Mouse (Mus musculus) intestine, embryonic 16.5 days (tissue): ENCODE measurements at regions not wholly inside any gene's neighbourhood (a gene's known extent, or its start where the extent isn't known, plus 50 kb on each side); places are given as distances from the start of the nearest gene placed in this dataset.

Source experiments
- ATAC-seq: fragments of 200-750 bp; cut with Nextera tagmentation; 2 replicates; pipeline ENCODE4 v1.8.0; 2017; ENCODE audit warnings: moderate TSS enrichment, moderate library complexity
- H3K27ac ChIP-seq: fragments of 300-500 bp; sonication (generic); 2 replicates; pipeline ENCODE4 v1.5.1; 2014; ENCODE audit warnings: mild to moderate bottlenecking, low read length
- H3K27me3 ChIP-seq: fragments of 300-500 bp; sonication (generic); replicated peaks from 2 replicates; pipeline ENCODE4 v1.6.1; 2014; ENCODE audit warnings: low read length, control low read depth, mixed read lengths; ENCODE audit not compliant: control insufficient read depth, insufficient read depth
- H3K36me3 ChIP-seq: fragments of 300-500 bp; sonication (generic); 2 replicates; pipeline ENCODE4 v1.6.1; 2014; ENCODE audit warnings: low read length, control low read depth; ENCODE audit not compliant: control insufficient read depth, insufficient read depth
- H3K4me1 ChIP-seq: fragments of 300-500 bp; sonication (generic); 2 replicates; pipeline ENCODE4 v1.6.1; 2014; ENCODE audit warnings: low read length, control low read depth, mixed read lengths; ENCODE audit not compliant: control insufficient read depth, insufficient read depth
- H3K4me2 ChIP-seq: fragments of 300-500 bp; sonication (generic); 2 replicates; pipeline ENCODE4 v1.6.1; 2014; ENCODE audit warnings: low read depth, low read length, control low read depth
- H3K4me3 ChIP-seq: fragments of 300-500 bp; sonication (generic); 2 replicates; pipeline ENCODE4 v1.5.1; 2014; ENCODE audit warnings: mild to moderate bottlenecking, low read length
- H3K9ac ChIP-seq: fragments of 300-500 bp; sonication (generic); 2 replicates; pipeline ENCODE4 v1.6.1; 2014; ENCODE audit warnings: low read depth, low read length
- H3K9me3 ChIP-seq: fragments of 300-500 bp; sonication (generic); 2 replicates; pipeline ENCODE4 v1.6.1; 2016; ENCODE audit warnings: low read length, control low read depth; ENCODE audit not compliant: control insufficient read depth
- WGBS: fragments of 180-500 bp; shearing (Covaris S2); extraction: QIAGEN DNeasy Blood & Tissue Kit; methylation state at CpG from one replicate; pipeline ENCODE4 v1.1.7; 2014; 5-methylcytosine and 5-hydroxymethylcytosine counted together

DNA sequence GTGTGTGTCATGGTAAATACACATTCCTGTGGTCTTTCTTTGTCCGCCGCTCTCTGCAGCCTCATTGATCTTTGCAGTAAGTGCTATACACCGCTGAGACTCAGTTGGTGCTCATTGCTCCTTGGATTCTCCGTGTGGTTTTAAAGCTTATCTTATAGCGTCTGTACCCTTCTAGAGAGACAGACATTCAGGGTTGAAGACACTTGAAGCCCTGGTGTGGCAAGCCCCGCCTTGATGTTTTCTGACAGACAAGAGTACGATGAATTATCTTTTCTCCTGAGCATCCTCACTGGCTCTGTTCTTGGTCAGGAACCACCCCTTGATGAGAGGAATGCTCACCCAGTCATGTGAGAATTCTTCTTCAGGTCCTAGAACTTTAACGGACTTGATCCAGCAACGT lies 1182.7 kb upstream of the A1bg start:
- peak; percentile 24; the same call in 1 of the 2 replicates for ATAC-seq
- H3K4me3 ChIP-seq: no peak overlapping the region
- no peaks in the 10 kb centered on the region for H3K36me3 ChIP-seq
- H3K9ac ChIP-seq: no peak overlapping the region
- peaks cover 27% of the 10 kb centered on the region for H3K4me1 ChIP-seq
- H3K27me3 ChIP-seq: no peaks in the 10 kb centered on the region
- no peak overlapping the region for H3K4me2 ChIP-seq
- 0 out of 2 replicates have a peak, but pooled peaks cover 4% of the 10 kb centered on the region for H3K9me3 ChIP-seq
- 54% methylated on average over 9 of the region's 9 CpGs for WGBS
- H3K27ac ChIP-seq: no peak overlapping the region

DNA sequence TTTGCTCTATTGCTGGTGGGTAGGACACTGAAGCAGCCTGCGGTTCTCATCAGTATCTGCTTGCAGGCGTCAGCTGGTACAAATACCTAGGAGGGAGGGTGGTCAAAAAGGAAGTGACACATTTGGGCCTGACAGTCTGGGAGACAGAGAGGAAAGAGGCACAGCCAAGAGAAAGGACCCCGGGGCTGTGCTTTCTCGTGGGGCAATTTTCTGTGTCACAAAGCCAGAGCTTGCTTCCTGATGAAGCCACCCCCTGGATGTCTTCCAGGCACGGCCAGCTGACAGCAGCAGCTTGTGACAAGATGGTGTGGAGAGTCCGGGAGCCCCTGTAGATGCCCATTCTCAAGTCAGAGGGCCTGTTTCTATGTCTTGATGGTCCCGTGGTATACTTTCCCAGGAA lies 1181.8 kb upstream of the A1bg start:
- Histone ChIP-seq H3K4me3 (no peak overlapping the region), H3K4me2 (no peak overlapping the region), H3K9ac (no peak overlapping the region), H3K9me3 (0 out of 2 replicates have a peak, but pooled peaks cover 4% of the 10 kb centered on the region), H3K4me1 (peaks cover 27% of the 10 kb centered on the region), H3K27me3 (no peaks in the 10 kb centered on the region), H3K36me3 (no peaks in the 10 kb centered on the region), H3K27ac (no peak overlapping the region)
- WGBS: 62% methylated on average over 7 of the region's 7 CpGs
- no peak for ATAC-seq

DNA sequence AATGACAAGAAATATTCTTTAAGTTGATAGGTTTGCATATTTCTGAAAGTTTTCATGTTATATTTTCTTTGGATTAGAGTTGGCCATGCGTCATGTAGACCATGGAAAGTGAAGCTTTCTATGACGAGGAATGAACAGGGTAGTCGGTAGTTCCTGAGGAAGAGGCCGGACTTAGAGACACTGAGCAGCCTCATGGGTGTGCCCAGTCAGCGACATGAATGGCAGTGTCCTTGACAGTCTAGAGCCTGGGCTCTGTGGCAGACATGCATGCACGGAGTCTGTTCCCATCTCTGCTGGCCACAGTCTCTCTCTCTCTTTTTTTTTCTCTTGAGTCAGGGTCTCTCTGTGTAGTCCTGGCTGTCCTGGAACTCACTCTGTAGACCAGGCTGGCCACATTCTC lies 1176.9 kb upstream of the A1bg start:
- H3K9me3 ChIP-seq: 0 out of 2 replicates have a peak, but pooled peaks cover 4% of the 10 kb centered on the region
- H3K36me3 ChIP-seq: no peaks in the 10 kb centered on the region
- H3K4me3 ChIP-seq: no peak overlapping the region
- no peaks in the 10 kb centered on the region for H3K27me3 ChIP-seq
- H3K4me2 ChIP-seq: no peak overlapping the region
- H3K9ac ChIP-seq: no peak overlapping the region
- 82% methylated on average over 6 of the region's 6 CpGs for WGBS
- H3K4me1 ChIP-seq: peaks cover 12% of the 10 kb centered on the region
- no peak overlapping the region for H3K27ac ChIP-seq
- no peak for ATAC-seq

DNA sequence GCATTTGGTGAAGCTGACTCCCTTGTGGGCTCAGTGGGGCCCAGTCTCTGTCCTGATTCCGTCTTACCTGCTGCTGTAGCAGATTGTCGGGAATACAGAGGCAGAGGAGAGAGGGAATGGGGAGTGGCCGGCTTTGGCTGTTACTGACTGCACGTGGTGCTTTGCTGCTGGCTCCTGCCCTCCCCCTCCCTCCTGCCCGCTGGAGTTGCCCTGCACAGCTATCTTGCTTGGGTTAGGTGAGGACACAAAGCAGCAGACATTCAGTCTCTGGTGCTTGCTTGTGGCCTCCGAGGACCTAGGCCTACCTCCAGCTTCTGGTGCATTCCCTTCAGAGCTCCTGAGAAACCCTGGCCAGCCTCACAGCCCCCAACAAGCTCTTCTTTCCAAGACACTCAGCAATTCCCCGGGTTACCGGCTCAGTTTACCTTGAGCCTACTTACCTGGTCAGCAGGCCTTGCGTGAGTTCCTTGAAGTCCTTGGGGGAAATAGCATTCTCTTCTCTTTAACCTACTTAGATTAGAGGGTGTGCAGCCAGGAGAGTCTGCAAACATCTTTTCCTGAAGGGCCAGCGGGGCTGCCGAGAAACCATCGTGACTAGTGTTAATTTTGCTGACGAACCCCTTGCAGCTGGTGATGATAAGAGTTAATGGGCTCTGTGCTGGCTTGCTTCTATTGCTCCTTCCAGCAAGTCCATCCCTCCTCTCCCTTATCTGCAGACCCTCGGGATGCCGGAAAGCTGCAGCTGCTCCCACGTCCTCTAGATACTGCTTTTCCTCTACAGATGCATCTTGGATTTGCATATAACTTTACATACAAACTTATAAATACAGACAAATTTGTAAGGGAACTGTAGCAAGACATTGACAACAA lies 1176.2 kb upstream of the A1bg start:
- Histone ChIP-seq H3K27me3 (no peaks in the 10 kb centered on the region), H3K36me3 (no peaks in the 10 kb centered on the region), H3K4me3 (no peak overlapping the region), H3K9me3 (0 out of 2 replicates have a peak, but pooled peaks cover 4% of the 10 kb centered on the region), H3K27ac (no peak overlapping the region), H3K9ac (no peak overlapping the region), H3K4me2 (no peak overlapping the region), H3K4me1 (peaks cover 10% of the 10 kb centered on the region)
- ATAC-seq: peak; percentile 93
- 39% methylated on average over 16 of the region's 16 CpGs for WGBS

DNA sequence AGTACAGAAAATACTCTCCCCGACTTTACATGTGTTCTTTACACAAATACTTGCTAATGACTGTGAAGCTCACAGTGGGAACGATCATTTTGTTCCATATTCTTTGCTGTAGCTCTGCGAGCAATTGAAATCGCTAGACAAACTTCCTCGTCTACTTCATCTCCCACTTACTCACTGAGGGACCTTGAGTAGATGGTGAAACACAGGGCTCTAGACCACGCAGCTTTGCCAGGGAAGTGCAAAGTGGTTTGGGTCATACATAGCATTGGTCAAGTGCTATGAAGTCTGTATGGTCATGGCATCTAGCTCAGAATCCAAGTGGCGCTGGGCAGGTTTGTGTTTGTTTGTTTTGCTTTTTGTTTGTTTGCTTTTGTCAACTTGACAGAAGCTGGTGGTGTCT lies 1174.0 kb upstream of the A1bg start:
- Histone ChIP-seq H3K9me3 (no peaks in the 10 kb centered on the region), H3K27ac (no peak overlapping the region), H3K9ac (no peak overlapping the region), H3K36me3 (no peaks in the 10 kb centered on the region), H3K27me3 (no peaks in the 10 kb centered on the region), H3K4me3 (no peak overlapping the region), H3K4me2 (no peak overlapping the region), H3K4me1 (peaks cover 17% of the 10 kb centered on the region)
- 85% methylated on average over 7 of the region's 7 CpGs for WGBS
- ATAC-seq: no peak

DNA sequence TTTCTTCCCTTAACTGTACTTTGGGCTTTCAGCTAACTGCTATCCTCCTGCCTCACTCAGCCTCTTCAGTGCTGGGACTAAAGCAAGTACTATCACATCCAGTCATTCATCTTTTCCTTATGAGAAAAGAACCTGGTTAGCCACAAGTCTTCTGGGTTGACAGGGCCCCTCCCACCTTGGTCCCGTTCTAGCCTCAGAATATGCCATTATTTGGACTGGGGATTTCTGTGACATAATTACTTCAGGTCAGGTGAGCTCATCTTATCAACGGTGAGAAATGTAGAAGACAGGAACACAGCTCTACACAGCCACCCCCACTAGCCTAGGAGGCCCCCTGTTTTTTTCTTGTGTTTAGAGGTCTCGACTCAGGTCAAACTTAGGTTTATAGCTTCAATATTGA lies 1172.4 kb upstream of the A1bg start:
- ATAC-seq: no peak
- H3K4me2 ChIP-seq: no peak overlapping the region
- no peak overlapping the region for H3K4me3 ChIP-seq
- H3K9me3 ChIP-seq: no peaks in the 10 kb centered on the region
- H3K27ac ChIP-seq: no peak overlapping the region
- no peaks in the 10 kb centered on the region for H3K27me3 ChIP-seq
- no peaks in the 10 kb centered on the region for H3K36me3 ChIP-seq
- WGBS: 86% methylated on average over 3 of the region's 3 CpGs
- peaks cover 21% of the 10 kb centered on the region for H3K4me1 ChIP-seq
- no peak overlapping the region for H3K9ac ChIP-seq

DNA sequence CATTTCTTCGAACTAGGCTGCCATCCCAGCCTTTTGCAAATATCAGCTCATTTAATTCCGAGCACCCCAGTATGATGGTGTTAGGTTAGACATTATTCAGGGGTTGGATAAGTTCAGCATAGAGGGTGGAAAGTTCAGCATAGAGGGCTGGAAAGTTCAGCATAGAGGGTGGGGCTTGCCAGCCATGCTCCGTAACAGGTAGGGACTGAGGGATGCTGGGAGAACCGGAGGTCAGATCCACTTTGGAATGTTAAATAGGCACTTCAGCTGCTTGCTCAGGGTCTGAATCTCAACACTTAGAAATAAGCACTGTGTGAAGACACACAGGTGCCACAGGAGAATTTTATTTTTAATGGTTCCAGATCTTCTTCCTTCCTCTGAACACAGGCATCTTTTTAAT lies 1170.9 kb upstream of the A1bg start:
- Histone ChIP-seq H3K4me1 (peaks cover 13% of the 10 kb centered on the region), H3K4me2 (no peak overlapping the region), H3K27me3 (no peaks in the 10 kb centered on the region), H3K4me3 (no peak overlapping the region), H3K36me3 (no peaks in the 10 kb centered on the region), H3K9me3 (no peaks in the 10 kb centered on the region), H3K9ac (no peak overlapping the region), H3K27ac (no peak overlapping the region)
- 76% methylated on average over 4 of the region's 4 CpGs for WGBS
- ATAC-seq: no peak

DNA sequence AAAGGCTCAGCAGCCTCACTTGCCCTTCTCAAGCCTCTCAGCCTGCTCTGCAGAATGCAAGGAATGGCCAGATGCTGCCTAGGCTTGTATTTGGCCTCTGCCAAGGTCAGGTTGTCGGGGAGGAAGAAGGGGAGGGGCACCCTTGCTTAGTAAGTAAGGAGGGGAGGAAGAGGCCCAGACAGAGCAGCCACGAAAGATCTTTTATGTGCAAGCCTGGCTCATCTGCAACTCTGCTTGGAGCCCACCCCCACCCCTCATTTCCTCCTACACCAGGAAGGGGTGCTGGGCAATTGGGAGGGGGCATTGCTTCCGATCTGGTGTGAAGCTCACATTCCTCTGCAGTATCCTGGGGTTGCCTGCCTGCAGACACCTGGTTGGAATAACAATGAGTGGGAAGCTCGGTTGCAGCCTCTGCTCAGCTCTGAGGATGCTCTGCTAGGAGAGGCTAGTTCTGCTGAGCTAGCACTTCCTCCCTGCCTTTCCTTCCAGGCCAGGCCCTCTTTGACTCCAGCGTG lies 1169.9 kb upstream of the A1bg start:
- H3K36me3 ChIP-seq: no peaks in the 10 kb centered on the region
- 21% methylated on average over 5 of the region's 5 CpGs for WGBS
- no peak overlapping the region for H3K4me2 ChIP-seq
- no peak overlapping the region for H3K27ac ChIP-seq
- H3K4me1 ChIP-seq: peaks cover 11% of the 10 kb centered on the region
- peak; percentile 68 for ATAC-seq
- no peak overlapping the region for H3K4me3 ChIP-seq
- no peaks in the 10 kb centered on the region for H3K27me3 ChIP-seq
- no peak overlapping the region for H3K9ac ChIP-seq
- no peaks in the 10 kb centered on the region for H3K9me3 ChIP-seq

DNA sequence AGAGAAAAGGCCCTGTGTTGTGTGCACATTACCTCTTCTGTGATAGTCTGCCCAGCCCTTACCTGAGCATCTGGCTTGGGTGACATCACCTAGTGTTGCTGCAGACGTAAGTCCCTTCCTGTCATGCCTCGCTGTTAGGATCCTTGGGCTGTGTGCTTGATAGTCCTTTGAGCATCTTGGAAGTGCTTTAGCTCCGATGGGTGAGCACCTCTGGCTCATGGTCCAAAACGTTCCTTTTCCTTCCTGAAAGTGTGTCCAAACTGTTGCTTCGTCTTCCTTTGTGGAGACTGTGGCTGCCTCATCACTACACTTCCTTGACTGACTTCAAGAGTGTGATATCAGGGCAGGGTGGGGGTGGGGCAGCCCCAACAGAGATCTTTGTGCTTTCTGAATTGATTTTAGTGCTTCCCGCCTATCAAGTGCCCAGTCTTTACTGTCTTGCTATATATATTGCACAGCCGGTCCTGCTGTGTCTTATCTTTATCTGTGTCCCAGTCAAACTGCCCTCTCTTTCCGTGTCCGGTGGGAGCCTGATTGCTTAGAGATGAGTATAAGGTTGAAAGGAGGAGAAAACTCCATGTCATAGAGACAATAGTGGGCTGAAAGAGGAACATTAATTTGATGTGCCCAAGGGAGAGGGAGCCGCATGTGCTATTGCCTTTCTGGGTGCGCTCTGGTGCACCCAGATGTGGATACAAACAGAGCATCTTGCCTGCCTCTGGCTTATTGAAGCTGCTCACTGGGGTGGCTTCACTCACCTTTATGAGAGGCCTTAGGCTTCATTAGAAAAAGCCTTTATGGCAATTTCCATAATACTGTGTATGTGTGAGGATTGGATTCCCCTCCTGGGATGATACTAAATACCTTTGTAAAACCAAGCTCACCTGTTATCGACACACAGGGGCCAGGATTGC lies 1169.2 kb upstream of the A1bg start:
- Histone ChIP-seq H3K27ac (no peak overlapping the region), H3K4me2 (no peak overlapping the region), H3K36me3 (no peaks in the 10 kb centered on the region), H3K27me3 (no peaks in the 10 kb centered on the region), H3K9me3 (no peaks in the 10 kb centered on the region), H3K4me3 (no peak overlapping the region), H3K4me1 (peaks cover 11% of the 10 kb centered on the region), H3K9ac (no peak overlapping the region)
- 51% methylated on average over 12 of the region's 12 CpGs for WGBS
- peak; percentile 42 for ATAC-seq
